Mouse (Mus musculus): ENCODE measurements around the gene Cfap74.
"Not testable (repeated sequence)": the region's sequence is repeated elsewhere in the genome, so short reads cannot be mapped to it uniquely, and the experiment has no call there.

The Cfap74 gene

DNA sequence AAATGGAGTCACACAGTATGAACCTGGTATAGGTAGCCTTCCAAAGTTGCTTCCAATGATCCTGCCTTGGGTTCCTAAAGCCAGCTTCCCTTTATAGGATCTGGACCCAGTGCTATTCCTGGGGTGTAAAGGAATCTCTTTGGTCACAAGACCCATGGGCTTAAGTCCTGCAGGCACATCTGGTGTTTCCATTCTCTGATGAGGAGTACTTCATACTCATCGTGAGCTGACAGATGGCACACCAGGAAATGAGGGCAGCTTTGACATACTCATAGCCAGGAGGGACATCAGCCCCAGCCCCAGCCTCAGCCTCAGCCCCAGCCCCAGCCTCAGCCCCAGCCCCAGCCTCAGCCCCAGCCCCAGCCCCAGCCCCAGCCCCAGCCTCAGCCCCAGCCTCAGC lies 6.5 kb upstream of the Cfap74 start:
- no peak for DNase-seq (ENCODE audit: extremely low read depth, insufficient read length, low spot score)

GRCm38 (mm10) chr4:155408695-155409057 lies 314 bp upstream of the Cfap74 start:
- DNase-seq (ENCODE audit: extremely low read depth, insufficient read length, low spot score), result no peak

- DNase-seq (ENCODE audit: extremely low read depth, insufficient read length, low spot score), result no peak
Measured at GRCm38 (mm10) chr4:155412124-155412523, 3.1 kb downstream of the Cfap74 start.

DNA sequence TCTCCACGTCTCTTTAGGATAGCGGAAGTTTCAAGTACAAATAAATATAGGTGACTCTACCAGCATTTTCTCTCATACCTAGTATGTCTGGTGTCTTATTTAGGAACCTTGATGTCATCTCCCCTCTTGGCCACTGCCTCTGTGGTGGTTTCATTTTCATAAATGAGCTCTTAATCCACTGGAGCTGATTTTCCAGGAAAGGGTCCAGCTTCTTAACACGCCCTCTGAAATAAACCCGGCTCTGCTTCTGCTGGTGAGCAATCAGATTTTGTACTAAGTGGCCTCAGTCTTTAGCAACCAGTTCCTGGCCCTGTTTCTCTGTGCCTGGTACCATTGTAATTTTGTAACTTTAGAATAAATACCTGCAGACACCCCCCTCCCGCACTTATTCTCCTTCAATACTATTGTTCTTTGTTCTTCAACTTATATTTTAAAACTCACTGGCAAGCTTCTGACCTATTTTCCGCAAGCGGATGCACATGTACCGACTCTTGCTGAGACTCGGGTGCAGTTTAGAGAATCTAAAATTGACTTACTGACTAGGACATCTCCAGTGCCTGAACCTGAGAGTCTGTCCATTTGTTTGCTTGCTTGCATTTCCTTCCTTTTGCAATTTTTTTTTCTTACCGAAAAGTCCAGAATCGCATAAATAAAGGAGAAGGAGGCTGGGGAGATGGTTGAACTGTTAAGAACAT lies 4.8 kb downstream of the Cfap74 start:
- no peak for DNase-seq (ENCODE audit: extremely low read depth, insufficient read length, low spot score)

- no peak for DNase-seq (ENCODE audit: extremely low read depth, insufficient read length, low spot score)
Measured at GRCm38 (mm10) chr4:155414656-155415235, 5.8 kb downstream of the Cfap74 start.

DNA sequence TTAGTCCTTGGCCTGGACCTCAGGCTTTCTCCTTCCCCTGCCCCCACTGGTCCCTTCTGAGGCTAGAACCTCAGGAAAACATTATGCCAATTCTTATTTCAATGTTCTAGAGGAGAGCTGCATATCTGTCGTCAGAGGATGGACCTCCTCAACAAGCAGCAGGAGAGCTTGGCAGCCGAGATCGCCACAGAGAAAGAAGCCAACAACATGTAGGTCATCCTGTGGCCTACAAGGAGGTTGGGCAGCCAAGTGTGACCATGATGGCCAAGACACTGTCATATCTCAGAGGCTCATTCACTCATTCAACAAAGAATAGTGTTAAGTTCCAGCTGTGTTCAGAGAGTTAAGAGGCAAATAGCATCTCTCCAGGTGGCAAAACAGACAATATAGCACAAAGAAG lies 11.1 kb downstream of the Cfap74 start:
- DNase-seq (ENCODE audit: extremely low read depth, insufficient read length, low spot score), result no peak

DNA sequence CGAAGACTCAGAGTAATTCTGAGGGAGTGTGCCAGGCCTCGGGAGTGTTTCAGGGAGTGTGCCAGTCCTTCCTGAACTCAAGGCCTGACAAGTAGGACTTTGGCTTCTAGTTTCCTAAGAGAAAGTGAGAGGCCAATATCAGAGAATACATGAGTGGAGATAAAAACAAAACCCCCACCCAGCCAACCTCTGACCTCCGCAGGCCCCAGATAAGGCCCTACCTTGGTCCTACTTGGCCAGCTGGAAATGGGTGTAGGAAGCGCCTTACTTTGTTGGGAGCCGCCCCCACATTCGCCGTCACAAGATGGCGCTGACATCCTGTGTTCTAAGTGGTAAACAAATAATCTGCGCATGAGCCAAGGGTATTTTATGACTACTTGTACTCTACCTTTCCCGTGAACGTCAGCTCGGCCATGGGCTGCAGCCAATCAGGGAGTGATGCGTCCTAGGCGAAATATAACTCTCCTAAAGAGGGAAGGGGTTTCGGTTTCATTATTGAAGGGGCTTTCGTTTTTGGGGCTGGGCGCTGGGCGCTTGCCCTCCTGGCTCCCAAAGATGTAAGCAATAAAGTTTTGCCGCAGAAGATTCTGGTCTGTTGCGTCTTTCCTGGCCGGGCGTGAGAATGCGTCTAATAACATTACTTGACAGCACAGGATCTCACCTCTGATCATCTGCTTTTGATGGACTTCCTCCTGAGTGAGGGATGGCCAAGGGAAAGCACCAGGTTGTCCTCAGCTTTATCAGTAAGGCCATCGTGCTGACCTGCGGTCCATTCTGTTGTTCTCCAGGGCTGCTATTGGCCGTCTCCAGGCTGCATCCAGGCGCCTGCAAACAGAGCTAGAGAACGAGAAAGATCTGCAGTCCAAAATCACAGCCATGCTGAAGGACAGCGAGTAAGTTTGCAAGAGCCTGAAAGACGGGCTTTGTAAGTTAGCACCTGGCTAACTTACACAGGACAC lies 12.7 kb downstream of the Cfap74 start:
- DNase-seq (ENCODE audit: extremely low read depth, insufficient read length, low spot score), result not testable (repeated sequence)

DNA sequence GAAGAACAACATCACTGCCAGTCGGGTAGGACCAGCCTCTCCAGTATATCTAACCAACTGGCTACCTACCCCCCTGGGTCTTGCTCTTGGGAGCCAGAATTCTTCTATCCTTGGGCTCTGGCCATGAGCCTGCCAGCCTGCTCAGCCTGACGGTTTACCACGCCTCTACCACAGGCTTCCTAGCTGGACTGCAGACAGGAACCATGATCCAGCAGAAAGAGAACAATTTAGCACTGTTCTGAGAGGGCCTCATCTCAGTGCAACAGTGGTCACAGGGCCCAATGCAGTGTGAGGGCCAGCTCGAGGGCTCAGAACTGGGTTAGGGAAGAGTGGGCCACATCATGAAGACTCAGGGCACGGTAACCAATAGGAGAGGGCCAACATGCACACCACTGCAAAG lies 15.0 kb downstream of the Cfap74 start:
- DNase-seq (ENCODE audit: extremely low read depth, insufficient read length, low spot score), result no peak

DNA sequence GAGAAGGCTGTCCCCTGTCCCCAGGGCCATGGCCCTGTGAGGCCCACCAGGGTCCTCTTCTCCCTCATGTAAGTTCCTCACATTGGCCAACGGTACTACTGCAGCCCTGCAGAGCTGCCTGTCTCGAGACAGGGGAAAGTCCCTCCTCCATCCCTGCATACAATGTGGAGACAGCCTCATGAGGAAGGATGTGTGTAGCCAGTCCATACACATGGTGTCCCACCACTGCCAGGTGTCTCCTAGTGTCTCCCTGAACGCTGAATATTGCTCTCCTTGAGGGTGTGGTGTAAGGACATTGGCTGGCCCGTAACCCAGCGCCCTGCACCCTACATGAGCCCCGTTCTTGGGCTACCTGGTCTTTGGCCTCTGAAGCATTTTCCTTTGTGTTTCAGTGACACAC lies 17.3 kb downstream of the Cfap74 start:
- no peak for DNase-seq (ENCODE audit: extremely low read depth, insufficient read length, low spot score)

DNA sequence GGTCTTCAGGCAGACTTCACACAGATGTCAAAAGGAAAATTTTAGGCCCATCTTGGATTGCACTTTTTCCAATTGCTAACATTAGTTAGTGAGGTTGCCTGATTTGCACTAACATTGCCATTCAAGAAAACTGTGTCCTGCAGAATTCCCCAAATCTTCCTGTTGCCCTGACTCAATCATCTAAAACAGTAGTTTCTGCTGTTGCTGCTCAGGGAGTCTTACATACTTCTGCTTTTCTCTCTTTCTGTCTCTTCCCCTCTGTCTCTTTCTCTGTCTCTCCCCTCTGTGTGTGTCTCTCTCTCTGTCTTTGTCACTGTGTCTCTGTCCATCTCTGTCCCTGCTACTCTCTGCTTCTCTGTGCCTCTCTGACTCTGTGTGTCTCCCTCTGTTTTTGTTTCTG lies 19.5 kb downstream of the Cfap74 start:
- DNase-seq (ENCODE audit: extremely low read depth, insufficient read length, low spot score), result no peak

- no peak for DNase-seq (ENCODE audit: extremely low read depth, insufficient read length, low spot score)
Measured at GRCm38 (mm10) chr4:155429202-155429601, 20.2 kb downstream of the Cfap74 start.

DNA sequence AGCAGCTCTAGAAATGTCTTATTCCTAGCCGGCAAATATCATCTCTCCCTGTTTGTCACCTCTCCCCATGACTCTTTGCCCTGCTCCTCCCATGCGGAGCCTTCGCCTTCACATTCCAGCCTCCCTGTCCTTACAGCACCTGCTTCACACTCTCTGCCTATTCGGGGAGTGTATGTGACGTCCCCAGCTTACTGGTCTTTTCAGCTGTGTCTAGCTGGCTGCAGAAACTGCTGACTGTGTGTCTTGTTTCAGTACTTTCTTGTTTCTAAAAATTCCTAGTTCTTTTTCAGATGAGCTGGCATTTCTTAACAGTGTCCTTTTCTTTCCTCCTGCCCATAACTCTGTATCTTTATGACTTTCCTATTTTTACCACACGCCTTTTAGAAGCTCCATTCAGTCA lies 23.4 kb downstream of the Cfap74 start:
- no peak for DNase-seq (ENCODE audit: extremely low read depth, insufficient read length, low spot score)

- no peak for DNase-seq (ENCODE audit: extremely low read depth, insufficient read length, low spot score)
Measured at GRCm38 (mm10) chr4:155433993-155434392, 25.0 kb downstream of the Cfap74 start.

DNA sequence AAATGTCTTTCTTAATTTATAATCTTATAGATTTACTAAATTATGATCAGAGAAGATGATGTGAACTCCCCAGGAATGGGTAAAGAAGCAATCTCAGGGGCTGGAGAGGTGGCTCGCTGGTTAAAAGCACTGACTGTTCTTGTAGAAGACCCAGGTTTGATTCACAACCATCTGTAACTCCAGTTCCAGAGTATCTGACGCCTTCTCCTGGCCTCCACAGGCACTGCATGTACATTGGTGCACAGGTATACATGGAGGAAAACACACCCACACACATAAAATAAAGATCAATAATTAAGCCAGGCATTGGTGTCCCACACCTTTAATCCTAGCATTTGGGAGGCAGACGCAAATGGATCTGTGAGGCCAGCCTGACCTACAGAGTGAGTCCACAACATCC lies 33.8 kb downstream of the Cfap74 start:
- DNase-seq (ENCODE audit: extremely low read depth, insufficient read length, low spot score), result no peak

GRCm38 (mm10) chr4:155451597-155451996 lies 42.6 kb downstream of the Cfap74 start:
- DNase-seq (ENCODE audit: extremely low read depth, insufficient read length, low spot score), result no peak

- no peak for DNase-seq (ENCODE audit: extremely low read depth, insufficient read length, low spot score)
Measured at GRCm38 (mm10) chr4:155458575-155458974, 49.6 kb downstream of the Cfap74 start.

GRCm38 (mm10) chr4:155463050-155463449 lies 54.1 kb downstream of the Cfap74 start:
- no peak for DNase-seq (ENCODE audit: extremely low read depth, insufficient read length, low spot score)

DNA sequence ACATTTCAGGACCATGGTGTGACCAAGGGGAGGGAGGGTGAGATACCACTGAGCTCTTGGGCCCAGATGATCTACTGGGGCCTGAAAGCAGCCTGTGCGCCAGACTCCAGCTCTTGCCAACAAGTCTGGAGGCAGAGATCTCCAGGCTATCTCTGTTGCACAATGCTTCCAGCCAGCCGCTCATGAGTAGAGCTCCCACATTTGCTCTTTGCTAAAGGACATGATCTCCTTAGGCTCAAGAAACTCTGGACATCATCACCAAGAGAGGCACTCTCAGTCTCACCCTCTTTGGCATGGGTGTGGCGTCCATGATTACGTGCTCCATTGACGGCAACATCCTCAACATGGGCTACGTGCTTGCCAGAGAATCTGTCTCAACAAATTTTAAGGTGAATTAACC lies 54.6 kb downstream of the Cfap74 start:
- DNase-seq (ENCODE audit: extremely low read depth, insufficient read length, low spot score), result no peak

DNA sequence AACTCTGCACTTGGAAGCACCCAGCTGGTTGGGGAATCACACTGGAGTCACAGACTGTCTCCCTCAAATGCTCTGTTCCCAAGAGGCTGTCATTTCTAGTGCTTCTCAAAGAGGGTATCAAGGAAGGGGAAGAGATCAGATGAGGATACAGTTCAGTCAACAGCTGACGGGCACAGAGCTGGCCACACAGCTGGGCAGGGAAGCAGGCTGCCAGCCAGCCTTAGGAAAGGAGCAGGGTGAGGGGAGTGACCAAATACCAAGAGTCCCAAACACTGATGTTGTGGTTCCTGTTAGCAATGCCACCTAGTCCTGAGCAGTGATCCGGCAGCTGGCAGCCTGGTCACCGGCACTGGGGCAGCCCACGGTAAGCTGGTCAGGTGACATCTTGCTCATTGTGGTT lies 55.1 kb downstream of the Cfap74 start:
- DNase-seq (ENCODE audit: extremely low read depth, insufficient read length, low spot score), result no peak

- no peak for DNase-seq (ENCODE audit: extremely low read depth, insufficient read length, low spot score)
Measured at GRCm38 (mm10) chr4:155465607-155466006, 56.6 kb downstream of the Cfap74 start.

DNA sequence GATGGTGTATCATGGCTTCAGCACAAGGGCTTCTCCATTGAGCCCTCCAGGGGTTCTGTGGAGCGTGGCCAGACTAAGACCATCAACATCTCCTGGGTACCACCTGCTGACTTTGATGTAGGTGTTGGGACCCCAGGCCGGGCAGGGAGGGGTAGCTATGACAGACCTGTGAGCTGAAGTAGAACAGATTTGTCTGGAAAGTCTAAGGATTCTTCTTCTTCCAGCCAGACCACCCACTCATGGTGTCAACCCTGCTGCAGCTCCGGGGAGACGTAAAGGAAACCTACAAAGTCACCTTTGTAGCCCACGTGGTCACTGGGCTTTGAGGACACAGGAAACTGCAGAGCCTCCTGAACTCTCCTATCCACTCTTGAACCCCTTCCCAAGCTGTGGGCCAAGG lies 57.1 kb downstream of the Cfap74 start:
- no peak for DNase-seq (ENCODE audit: extremely low read depth, insufficient read length, low spot score)
